Mouse (Mus musculus) CH12.LX (cell line): ENCODE measurements at regions not wholly inside any gene's neighbourhood (a gene's known extent, or its start where the extent isn't known, plus 50 kb on each side); places are given as distances from the start of the nearest gene placed in this dataset.

ENCODE experiments used
- CTCF ChIP-seq, 2 experiments: IDR thresholded peaks in 1 of 2; conservative IDR thresholded peaks in 1 of 2; 2 replicates each; pipeline ENCODE4 v1.5.1; 2011 to 2012; ENCODE audit warnings: low read depth in 2 of 2, low read length in 2 of 2, improper control_type of control experiment in 1 of 2, inconsistent platforms in 1 of 2, mild to moderate bottlenecking in 1 of 2, moderate library complexity in 1 of 2
- EP300 ChIP-seq: IDR thresholded peaks from 2 replicates; pipeline ENCODE4 v1.6.1; 2011; ENCODE audit warnings: low read length, improper control_type of control experiment
- IRF4 ChIP-seq: IDR thresholded peaks from 2 replicates; pipeline ENCODE4 v1.6.1; 2014; ENCODE audit warnings: low read depth, mild to moderate bottlenecking, inconsistent platforms, low read length, improper control_type of control experiment
- POLR2A ChIP-seq: IDR thresholded peaks from 2 replicates; pipeline ENCODE4 v1.6.1; 2011; ENCODE audit warnings: low read depth, mild to moderate bottlenecking, improper control_type of control experiment, low read length

- TF ChIP-seq IRF4 (no peak), CTCF (conservative IDR thresholded peaks at IDR 0.05 in 1 of 2, IDR thresholded peaks at IDR 0.05 in 1 of 2; ENCODE audit: low read depth in 2 of 2, low read length in 2 of 2) (no peak), POLR2A (no peak), EP300 (no peak)
Observed at GRCm38 (mm10) chr7:111417735-111418134, 334.9 kb upstream of the Eif4g2 start.
